Mouse (Mus musculus): ENCODE data around the gene Prkab2.
A peak's percentile ranks its signal among the peaks of the same experiment; 100 is the strongest.

The Prkab2 gene

GRCm38 (mm10) chr3:97658426-97659193 lies 617 bp downstream of the Prkab2 start:
- Histone ChIP-seq H3K9me3 (ENCODE audit: low read length) (no peaks in the 10 kb centered on the region), H3K4me3 (replicated peaks; ENCODE audit: low read length) (peak overlapping the region; percentile 99), H3K27me3 (ENCODE audit: insufficient read depth, low read length) (no peaks in the 10 kb centered on the region), H3K4me1 (replicated peaks; ENCODE audit: low read depth, low read length) (peaks cover 18% of the 10 kb centered on the region), H3K36me3 (ENCODE audit: insufficient read depth, low read length) (peaks cover 26% of the 10 kb centered on the region)
- TF ChIP-seq POU5F1 (IDR thresholded peaks at IDR 0.05; ENCODE audit: borderline replicate concordance, low read length) (no peak), CTCF (conservative IDR thresholded peaks at IDR 0.05; ENCODE audit: low read length) (no peak), NANOG (IDR thresholded peaks at IDR 0.05; ENCODE audit: borderline replicate concordance, low read length) (no peak)

- Histone ChIP-seq H3K36me3 (ENCODE audit: insufficient read depth, low read length) (peaks cover 38% of the 10 kb centered on the region), H3K4me1 (replicated peaks; ENCODE audit: low read depth, low read length) (peaks cover 18% of the 10 kb centered on the region), H3K9me3 (ENCODE audit: low read length) (no peaks in the 10 kb centered on the region), H3K4me3 (replicated peaks; ENCODE audit: low read length) (no peak overlapping the region), H3K27me3 (ENCODE audit: insufficient read depth, low read length) (no peaks in the 10 kb centered on the region)
- no peak for TF ChIP-seq CTCF (conservative IDR thresholded peaks at IDR 0.05; ENCODE audit: low read length)
- no peak for TF ChIP-seq NANOG (IDR thresholded peaks at IDR 0.05; ENCODE audit: borderline replicate concordance, low read length)
Observed at GRCm38 (mm10) chr3:97659746-97660145, 1.8 kb downstream of the Prkab2 start.

- Histone ChIP-seq H3K9me3 (ENCODE audit: low read length) (no peaks in the 10 kb centered on the region), H3K36me3 (ENCODE audit: insufficient read depth, low read length) (peaks cover 50% of the 10 kb centered on the region), H3K4me1 (replicated peaks; ENCODE audit: low read depth, low read length) (peaks cover 18% of the 10 kb centered on the region), H3K27me3 (ENCODE audit: insufficient read depth, low read length) (no peaks in the 10 kb centered on the region), H3K4me3 (replicated peaks; ENCODE audit: low read length) (no peak overlapping the region)
- no peak for TF ChIP-seq NANOG (IDR thresholded peaks at IDR 0.05; ENCODE audit: borderline replicate concordance, low read length)
- no peak for TF ChIP-seq POU5F1 (IDR thresholded peaks at IDR 0.05; ENCODE audit: borderline replicate concordance, low read length)
- no peak for TF ChIP-seq CTCF (conservative IDR thresholded peaks at IDR 0.05; ENCODE audit: low read length)
Observed at GRCm38 (mm10) chr3:97661206-97661605, 3.2 kb downstream of the Prkab2 start.

GRCm38 (mm10) chr3:97665525-97665924 lies 7.5 kb downstream of the Prkab2 start:
- H3K9me3 ChIP-seq (ENCODE audit: low read length): no peaks in the 10 kb centered on the region
- H3K36me3 ChIP-seq (ENCODE audit: insufficient read depth, low read length): peaks cover 93% of the 10 kb centered on the region
- H3K27me3 ChIP-seq (ENCODE audit: insufficient read depth, low read length): no peaks in the 10 kb centered on the region
- no peaks in the 10 kb centered on the region for H3K4me1 ChIP-seq (replicated peaks; ENCODE audit: low read depth, low read length)
- no peak overlapping the region for H3K4me3 ChIP-seq (replicated peaks; ENCODE audit: low read length)
- TF ChIP-seq CTCF (conservative IDR thresholded peaks at IDR 0.05; ENCODE audit: low read length): no peak
- TF ChIP-seq NANOG (IDR thresholded peaks at IDR 0.05; ENCODE audit: borderline replicate concordance, low read length): no peak
- no peak for TF ChIP-seq POU5F1 (IDR thresholded peaks at IDR 0.05; ENCODE audit: borderline replicate concordance, low read length)

GRCm38 (mm10) chr3:97666154-97666553 lies 8.2 kb downstream of the Prkab2 start:
- Histone ChIP-seq H3K36me3 (ENCODE audit: insufficient read depth, low read length) (peaks cover 98% of the 10 kb centered on the region), H3K9me3 (ENCODE audit: low read length) (no peaks in the 10 kb centered on the region), H3K4me1 (replicated peaks; ENCODE audit: low read depth, low read length) (no peaks in the 10 kb centered on the region), H3K4me3 (replicated peaks; ENCODE audit: low read length) (no peak overlapping the region), H3K27me3 (ENCODE audit: insufficient read depth, low read length) (no peaks in the 10 kb centered on the region)
- TF ChIP-seq NANOG (IDR thresholded peaks at IDR 0.05; ENCODE audit: borderline replicate concordance, low read length) (no peak), POU5F1 (IDR thresholded peaks at IDR 0.05; ENCODE audit: borderline replicate concordance, low read length) (no peak), CTCF (conservative IDR thresholded peaks at IDR 0.05; ENCODE audit: low read length) (no peak)

GRCm38 (mm10) chr3:97667093-97667675 lies 9.2 kb downstream of the Prkab2 start:
- Histone ChIP-seq H3K9me3 (ENCODE audit: low read length) (no peaks in the 10 kb centered on the region), H3K4me1 (replicated peaks; ENCODE audit: low read depth, low read length) (no peaks in the 10 kb centered on the region), H3K4me3 (replicated peaks; ENCODE audit: low read length) (no peak overlapping the region), H3K36me3 (ENCODE audit: insufficient read depth, low read length) (peaks cover 98% of the 10 kb centered on the region), H3K27me3 (ENCODE audit: insufficient read depth, low read length) (no peaks in the 10 kb centered on the region)
- TF ChIP-seq POU5F1 (IDR thresholded peaks at IDR 0.05; ENCODE audit: borderline replicate concordance, low read length) (no peak), CTCF (conservative IDR thresholded peaks at IDR 0.05; ENCODE audit: low read length) (no peak), NANOG (IDR thresholded peaks at IDR 0.05; ENCODE audit: borderline replicate concordance, low read length) (no peak)

- H3K4me3 ChIP-seq (replicated peaks; ENCODE audit: low read length): no peak within 1 kb of the TSS
- H3K27me3 ChIP-seq (ENCODE audit: insufficient read depth, low read length): peaks cover 6% of the 10 kb centered on the region; the same call in 1 of the 2 replicates
- no peak for TF ChIP-seq CTCF (conservative IDR thresholded peaks at IDR 0.05; ENCODE audit: low read length)
- no peak for TF ChIP-seq POU5F1 (IDR thresholded peaks at IDR 0.05; ENCODE audit: borderline replicate concordance, low read length)
- no peak for TF ChIP-seq NANOG (IDR thresholded peaks at IDR 0.05; ENCODE audit: borderline replicate concordance, low read length)
Observed at GRCm38 (mm10) chr3:97674644-97675110, 16.7 kb downstream of the Prkab2 start, which contains the start of gene Gm17651. Gm17651 (minus strand) TSS chr3:97674694.

GRCm38 (mm10) chr3:97676126-97676525 lies 18.1 kb downstream of the Prkab2 start:
- no peak for TF ChIP-seq POU5F1 (IDR thresholded peaks at IDR 0.05; ENCODE audit: borderline replicate concordance, low read length)
- TF ChIP-seq CTCF (conservative IDR thresholded peaks at IDR 0.05; ENCODE audit: low read length): no peak
- no peak for TF ChIP-seq NANOG (IDR thresholded peaks at IDR 0.05; ENCODE audit: borderline replicate concordance, low read length)
- Histone ChIP-seq H3K4me3 (replicated peaks; ENCODE audit: low read length) (no peak overlapping the region), H3K4me1 (replicated peaks; ENCODE audit: low read depth, low read length) (peaks cover 15% of the 10 kb centered on the region), H3K9me3 (ENCODE audit: low read length) (no peaks in the 10 kb centered on the region), H3K27me3 (ENCODE audit: insufficient read depth, low read length) (peaks cover 16% of the 10 kb centered on the region), H3K36me3 (ENCODE audit: insufficient read depth, low read length) (peaks cover 17% of the 10 kb centered on the region)

More at GRCm38 (mm10) chr3:97674644-97675110, 16.7 kb downstream of the Prkab2 start, which contains the start of gene Gm17651:
- Histone ChIP-seq H3K36me3 (ENCODE audit: insufficient read depth, low read length) (peaks cover 31% of the 10 kb centered on the region), H3K9me3 (ENCODE audit: low read length) (no peaks in the 10 kb centered on the region), H3K4me1 (replicated peaks; ENCODE audit: low read depth, low read length) (peaks cover 8% of the 10 kb centered on the region)

Measured in E14TG2a.4 (cell line).